Mouse (Mus musculus): ENCODE results near the gene Grin3a. TPM values are rescaled to one million over a fixed set of nuclear protein-coding genes. Genes with fewer than 3 reads are reported as not detected.
"Not testable (repeated sequence)": the region's sequence is repeated elsewhere in the genome, so short reads cannot be mapped to it uniquely, and the experiment has no call there.

Gene Grin3a
- total and polyA plus RNA-seq, 3 experiments, result 0.27 TPM; not detected in 2

GRCm38 (mm10) chr4:49622272-49622671 lies 223.3 kb downstream of the Grin3a start:
- H3K4me3 ChIP-seq (ENCODE audit: low read depth, low read length), result no peak overlapping the region
- H3K9me3 ChIP-seq (replicated peaks), result no peaks in the 10 kb centered on the region
- TF ChIP-seq POLR2AphosphoS5 (IDR thresholded peaks at IDR 0.05; ENCODE audit: insufficient replicate concordance, low read depth, low read length), result no peak
- TF ChIP-seq GATA2 (IDR thresholded peaks at IDR 0.05; ENCODE audit: borderline replicate concordance, low read depth, low read length), result no peak
- no peak for TF ChIP-seq GATA1 (IDR thresholded peaks at IDR 0.05; ENCODE audit: borderline replicate concordance, low read length)
- TF ChIP-seq TAL1 (conservative IDR thresholded peaks at IDR 0.05; ENCODE audit: low read depth, low read length), result no peak
- TF ChIP-seq CTCF (IDR thresholded peaks at IDR 0.05; ENCODE audit: low read depth, low read length), result no peak
- no peak for ATAC-seq (ENCODE audit: extremely low read depth, insufficient number of reproducible peaks, low FRiP score, poor library complexity, severe bottlenecking)
- H3K36me3 ChIP-seq (replicated peaks), result no peaks in the 10 kb centered on the region
- H3K4me1 ChIP-seq (ENCODE audit: insufficient read depth, low read depth, low read length), result peaks cover 20% of the 10 kb centered on the region
- no peaks in the 10 kb centered on the region for H3K27me3 ChIP-seq (ENCODE audit: insufficient read depth, low read length)
- no peak for DNase-seq (ENCODE audit: low spot score)

GRCm38 (mm10) chr4:49619861-49620260 lies 225.7 kb downstream of the Grin3a start:
- not testable (repeated sequence) for H3K36me3 ChIP-seq (replicated peaks); H3K9me3 ChIP-seq (replicated peaks); ATAC-seq (ENCODE audit: extremely low read depth, insufficient number of reproducible peaks, low FRiP score, poor library complexity, severe bottlenecking)

GRCm38 (mm10) chr4:49616924-49617323 lies 228.6 kb downstream of the Grin3a start:
- Histone ChIP-seq H3K4me3 (ENCODE audit: low read depth, low read length) (no peak overlapping the region), H3K27me3 (ENCODE audit: insufficient read depth, low read length) (peaks cover 5% of the 10 kb centered on the region; the same call in 1 of the 2 replicates), H3K9me3 (replicated peaks) (no peaks in the 10 kb centered on the region), H3K4me1 (ENCODE audit: insufficient read depth, low read depth, low read length) (peaks cover 7% of the 10 kb centered on the region; the same call in 1 of the 2 replicates), H3K36me3 (replicated peaks) (no peaks in the 10 kb centered on the region)
- TF ChIP-seq GATA2 (IDR thresholded peaks at IDR 0.05; ENCODE audit: borderline replicate concordance, low read depth, low read length), result no peak
- no peak for TF ChIP-seq GATA1 (IDR thresholded peaks at IDR 0.05; ENCODE audit: borderline replicate concordance, low read length)
- TF ChIP-seq POLR2AphosphoS5 (IDR thresholded peaks at IDR 0.05; ENCODE audit: insufficient replicate concordance, low read depth, low read length), result no peak
- TF ChIP-seq CTCF (IDR thresholded peaks at IDR 0.05; ENCODE audit: low read depth, low read length), result no peak
- no peak for TF ChIP-seq TAL1 (conservative IDR thresholded peaks at IDR 0.05; ENCODE audit: low read depth, low read length)
- ATAC-seq (ENCODE audit: extremely low read depth, insufficient number of reproducible peaks, low FRiP score, poor library complexity, severe bottlenecking) (no peak), DNase-seq (ENCODE audit: low spot score) (no peak)

More at GRCm38 (mm10) chr4:49619861-49620260, 225.7 kb downstream of the Grin3a start:
- H3K4me3 ChIP-seq (ENCODE audit: low read depth, low read length); H3K27me3 ChIP-seq (ENCODE audit: insufficient read depth, low read length); DNase-seq (ENCODE audit: low spot score); H3K4me1 ChIP-seq (ENCODE audit: insufficient read depth, low read depth, low read length): not testable (repeated sequence)

Other genes with a start within 250 kb of the Grin3a start
- 19.0 and 30.1 TPM in 2 replicates for gene Tmem246, start 247.9 kb downstream of the Grin3a start, total RNA-seq (2014; fragmentation: Nextera tagmentation)
- gene Tmem246, start 247.9 kb downstream of the Grin3a start, total RNA-seq (2017), result 16.6 and 19.7 TPM in 2 replicates
- 27.3 and 29.5 TPM in 2 replicates for gene Tmem246, start 247.9 kb downstream of the Grin3a start, polyA plus RNA-seq (2012)
- 95.7 and 111 TPM in 2 replicates for gene Rnf20, start 213.7 kb downstream of the Grin3a start, total RNA-seq (2014; fragmentation: Nextera tagmentation)
- 116 and 123 TPM in 2 replicates for gene Rnf20, start 213.7 kb downstream of the Grin3a start, total RNA-seq (2017)
- gene Rnf20, start 213.7 kb downstream of the Grin3a start, polyA plus RNA-seq (2012), result 33.6 and 35.2 TPM in 2 replicates
- gene Ppp3r2, start 163.7 kb downstream of the Grin3a start, total RNA-seq (2014; fragmentation: Nextera tagmentation), result not detected in 2 replicates
- gene Ppp3r2, start 163.7 kb downstream of the Grin3a start, total RNA-seq (2017), result 0.05 and 0.06 TPM in 2 replicates
- gene Ppp3r2, start 163.7 kb downstream of the Grin3a start, polyA plus RNA-seq (2012), result not detected in 2 replicates